ENCODE assay signal across 32 mouse cellular contexts in the genomic region with DNA sequence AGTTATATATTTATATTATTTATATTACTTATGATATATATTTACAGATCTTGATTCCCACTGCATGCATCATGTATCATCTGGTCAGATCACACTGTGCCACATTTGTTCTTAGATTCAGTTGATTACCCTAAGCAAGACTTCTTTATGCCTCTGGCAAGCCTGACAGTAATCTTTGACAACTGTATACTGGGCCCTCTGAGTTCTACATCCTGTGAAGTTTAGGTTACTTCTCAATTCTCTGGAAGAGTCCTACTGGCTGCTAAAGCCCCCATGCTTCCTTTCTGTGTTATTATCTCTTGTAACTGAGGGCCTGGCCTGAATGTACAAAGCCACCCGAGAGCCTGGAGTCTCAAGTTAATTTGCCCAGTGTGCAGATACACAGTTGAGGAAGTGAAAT. TPM values are rescaled to one million over a fixed set of nuclear protein-coding genes. Genes with fewer than 3 reads are reported as not detected.
DNase-seq lines count a peak whose midpoint lies in the region; ATAC-seq and TF ChIP-seq lines count a peak whose summit lies in the region.
"Had no signal": no experiment of that assay in that cellular context is flagged by ENCODE, and none has a peak within 500 bp of the region (broad histone marks: within the 10 kb centered on the region; RNA-seq: fewer than 3 reads in every experiment).

No protein-coding gene starts in this region.

- TF ChIP-seq RAD21 in MEL (IDR thresholded peaks at IDR 0.05; ENCODE audit: low read depth, low read length): no peak

- TF ChIP-seq POLR2A in MEL (IDR thresholded peaks at IDR 0.05; ENCODE audit: control insufficient read depth in 1 of 2, insufficient read depth in 1 of 2, low read depth in 1 of 2, low read length in 2 of 2, poor library complexity in 1 of 2): no peak

- H3K4me2 ChIP-seq in limb, embryonic 11.5 days (ENCODE audit: low read depth, severe bottlenecking): no peak overlapping the region
- H3K4me2 ChIP-seq: embryonic facial prominence, embryonic 12.5 days; embryonic facial prominence, embryonic 15.5 days; heart, embryonic 13.5 days; hindbrain, embryonic 14.5 days had no signal

- DNase-seq in cerebellum, adult 9-10 months: peak; percentile 29
- DNase-seq in MEL (ENCODE audit: low read depth, low spot score): peak; percentile 14
- no peak for DNase-seq in limb, embryonic 11.5 days (ENCODE audit: low spot score)
- DNase-seq in adrenal gland, adult 8-10 months: no peak
- no peak for DNase-seq in right cerebral cortex, adult 2 months (ENCODE audit: low spot score in 2 of 2)
- DNase-seq: adrenal gland, postnatal 10 days; adrenal gland, postnatal 36 days; cerebellum, adult 11 months; cerebellum, adult 8-10 months; cerebellum, postnatal 14 days; forebrain, postnatal 0 days; gastrocnemius, adult 2 months; gastrocnemius, postnatal 14 days; heart, adult 2 months; heart, postnatal 14 days; heart, postnatal 4 days had no signal

- peaks cover 0 to 14% of the 10 kb centered on the region in 2 experiments; a peak in 1 of 4 replicates for H3K4me1 ChIP-seq in MEL (ENCODE audit: control insufficient read depth in 1 of 2, insufficient read depth in 2 of 2, low read length in 2 of 2)
- H3K4me1 ChIP-seq in limb, embryonic 11.5 days (ENCODE audit: control insufficient read depth, insufficient read depth, low read length): peaks cover 51% of the 10 kb centered on the region

- TF ChIP-seq EP300 in MEL (IDR thresholded peaks at IDR 0.05; ENCODE audit: low read depth in 1 of 2, low read length in 2 of 2): no peak

- ATAC-seq in cerebellum, adult (ENCODE audit: insufficient number of reproducible peaks, low FRiP score, low TSS enrichment): no peak
- ATAC-seq in limb, embryonic 11.5 days (ENCODE audit: insufficient number of reproducible peaks, low FRiP score, low TSS enrichment, low read depth): no peak
- ATAC-seq: activated CD4-positive, CD25-positive, alpha-beta regulatory T cell, adult 4 months; CD4-positive, CD25-positive, alpha-beta regulatory T cell, adult 4 months; forebrain, embryonic 14.5 days; forebrain, postnatal 0 days; hindbrain, postnatal 0 days; inflammation-experienced regulatory T-cells, adult 6 months; intestine, embryonic 16.5 days had no signal

- H3K9ac ChIP-seq in MEL (ENCODE audit: control insufficient read depth, low read depth, low read length, poor library complexity, severe bottlenecking): no peak overlapping the region
- H3K9ac ChIP-seq in limb, embryonic 11.5 days (ENCODE audit: low read length): no peak overlapping the region
- H3K9ac ChIP-seq: embryonic facial prominence, embryonic 12.5 days; embryonic facial prominence, embryonic 15.5 days; forebrain, postnatal 0 days; hindbrain, embryonic 14.5 days had no signal

- H3K4me3 ChIP-seq in MEL (ENCODE audit: control insufficient read depth in 1 of 2, insufficient read depth in 1 of 2, low read depth in 2 of 2, low read length in 2 of 2): no peak overlapping the region
- no peak overlapping the region for H3K4me3 ChIP-seq in limb, embryonic 11.5 days (ENCODE audit: low read depth, low read length)
- H3K4me3 ChIP-seq: embryonic facial prominence, embryonic 12.5 days; embryonic facial prominence, embryonic 15.5 days; gastrocnemius, adult 2 months; heart, adult 2 months; heart, embryonic 10.5 days; heart, embryonic 13.5 days had no signal

- H3K79me2 ChIP-seq in MEL (ENCODE audit: control insufficient read depth, insufficient read depth, low read length, poor library complexity): peaks cover 13% of the 10 kb centered on the region

- peaks cover 0 to 10% of the 10 kb centered on the region in 2 experiments; a peak in 2 of 4 replicates for H3K36me3 ChIP-seq in MEL (ENCODE audit: control insufficient read depth in 1 of 2, insufficient read depth in 2 of 2, low read length in 2 of 2)
- no peaks in the 10 kb centered on the region for H3K36me3 ChIP-seq in limb, embryonic 11.5 days (ENCODE audit: control insufficient read depth, insufficient read depth, low read length)
- H3K36me3 ChIP-seq: embryonic facial prominence, embryonic 12.5 days; embryonic facial prominence, embryonic 15.5 days had no signal

- H3K27ac ChIP-seq in MEL (ENCODE audit: control insufficient read depth, low read depth, low read length): no peak overlapping the region
- H3K27ac ChIP-seq in limb, embryonic 11.5 days (replicated peaks; ENCODE audit: low read depth, low read length): peak overlapping the region; percentile 61
- H3K27ac ChIP-seq: embryonic facial prominence, embryonic 12.5 days; embryonic facial prominence, embryonic 15.5 days; gastrocnemius, adult 2 months; heart, adult 2 months; hindbrain, embryonic 14.5 days; hindbrain, postnatal 0 days had no signal

- H3K27me3 ChIP-seq in MEL (ENCODE audit: control insufficient read depth in 1 of 2, insufficient read depth in 2 of 2, low read length in 2 of 2): no peaks in the 10 kb centered on the region
- no peaks in the 10 kb centered on the region for H3K27me3 ChIP-seq in limb, embryonic 11.5 days (ENCODE audit: control insufficient read depth, insufficient read depth, low read length)
- H3K27me3 ChIP-seq: embryonic facial prominence, embryonic 12.5 days; embryonic facial prominence, embryonic 15.5 days; heart, embryonic 13.5 days had no signal

- no peaks in the 10 kb centered on the region for H3K9me3 ChIP-seq in MEL (replicated peaks; ENCODE audit: insufficient read depth, low read length)
- no peaks in the 10 kb centered on the region for H3K9me3 ChIP-seq in limb, embryonic 11.5 days (ENCODE audit: control insufficient read depth, low read length)
- H3K9me3 ChIP-seq: embryonic facial prominence, embryonic 12.5 days; embryonic facial prominence, embryonic 15.5 days; heart, embryonic 10.5 days; heart, embryonic 13.5 days had no signal

- 53% methylated on average over 1 of the region's 1 CpGs for WGBS in limb, embryonic 11.5 days

- TF ChIP-seq CTCF in MEL (IDR thresholded peaks at IDR 0.05 in 2 of 3, conservative IDR thresholded peaks at IDR 0.05 in 1 of 3; ENCODE audit: control insufficient read depth in 1 of 3, insufficient read depth in 1 of 3, low read depth in 2 of 3, low read length in 3 of 3, poor library complexity in 1 of 3, severe bottlenecking in 1 of 3): no peak

TF ChIP-seq in MEL, 35 proteins besides CTCF, POLR2A, EP300 and RAD21:
- no peak for TF ChIP-seq MAFK (IDR thresholded peaks at IDR 0.05; ENCODE audit: borderline replicate concordance, low read depth, low read length)
- TF ChIP-seq BHLHE40 (IDR thresholded peaks at IDR 0.05; ENCODE audit: borderline replicate concordance, low read depth, low read length): no peak
- TF ChIP-seq TAL1 (IDR thresholded peaks at IDR 0.05; ENCODE audit: low read length): no peak
- no peak for TF ChIP-seq TCF12 (IDR thresholded peaks at IDR 0.05; ENCODE audit: low read depth, low read length)
- no peak for TF ChIP-seq CHD1 (IDR thresholded peaks at IDR 0.05; ENCODE audit: low read depth, low read length)

RNA-seq across cellular contexts. Expression of gene Smad5, which starts 1.8 kb away (rescaled TPM):
- total RNA-seq in MEL (2012; rRNA removed): 7.8 and 8.0 TPM in 2 replicates
- 10 to 100 TPM in 1 of 2 experiments, not detected in 1; 11.3 TPM for polyA plus RNA-seq in MEL (2012; ENCODE audit: insufficient read depth in 1 of 2, insufficient read length in 2 of 2, low read depth in 1 of 2, low replicate concordance in 2 of 2, missing spikeins in 1 of 2)
- 67.3 and 71.1 TPM in 2 replicates for polyA plus RNA-seq in limb, embryonic 11.5 days (2014; fragmentation: Nextera tagmentation; extraction: Ambion mirVana)
- 10 to 100 TPM; 49.7 to 68.6 (median 58.2) TPM for total RNA-seq in adrenal gland, adult 8-10 months (2022)

RNA-seq across cellular contexts. Expression of gene Gm45623, which starts 52.6 kb away (rescaled TPM):
- not detected in 2 replicates for total RNA-seq in MEL (2012; rRNA removed)
- not detected for polyA plus RNA-seq in MEL (2012; ENCODE audit: insufficient read depth in 1 of 2, insufficient read length in 2 of 2, low read depth in 1 of 2, low replicate concordance in 2 of 2, missing spikeins in 1 of 2)
- not detected in 2 replicates for polyA plus RNA-seq in limb, embryonic 11.5 days (2014; fragmentation: Nextera tagmentation; extraction: Ambion mirVana)
- not detected for total RNA-seq in adrenal gland, adult 8-10 months (2022)
- total RNA-seq: adrenal gland, postnatal 36 days; common myeloid progenitor, adult 5-6 weeks; gastrocnemius, adult 2 months; gastrocnemius, postnatal 14 days; gastrocnemius, postnatal 4 days; heart, adult 2 months had no signal
- polyA plus RNA-seq: activated CD4-positive, CD25-positive, alpha-beta regulatory T cell, adult 4 months; CD4-positive, CD25-positive, alpha-beta regulatory T cell, adult 4 months; forebrain, embryonic 11.5 days; heart, adult 2 months; hindbrain, embryonic 11.5 days; inflammation-experienced regulatory T-cells, adult 6 months had no signal

Comparison
In these comparisons a context has a peak if more than half of its experiments do, and no peak if none do; other contexts are left out.
1. DNase-seq: peak in cerebellum, adult 9-10 months (single experiment) and MEL (single experiment); none in limb, embryonic 11.5 days (single experiment), adrenal gland, adult 8-10 months (single experiment) and right cerebral cortex, adult 2 months (0 of 2).